Mouse (Mus musculus) frontal cortex, postnatal 10 days (tissue): ENCODE data around the gene Mapk8.
"Not testable (repeated sequence)": the region's sequence is repeated elsewhere in the genome, so short reads cannot be mapped to it uniquely, and the experiment has no call there.

Source experiments
- DNase-seq, 2 experiments: peaks; one replicate each; pipeline ENCODE4 v3.0.0; 2022; ENCODE audit warnings: low spot score in 2 of 2, mixed read lengths in 1 of 2

Gene Mapk8

DNA sequence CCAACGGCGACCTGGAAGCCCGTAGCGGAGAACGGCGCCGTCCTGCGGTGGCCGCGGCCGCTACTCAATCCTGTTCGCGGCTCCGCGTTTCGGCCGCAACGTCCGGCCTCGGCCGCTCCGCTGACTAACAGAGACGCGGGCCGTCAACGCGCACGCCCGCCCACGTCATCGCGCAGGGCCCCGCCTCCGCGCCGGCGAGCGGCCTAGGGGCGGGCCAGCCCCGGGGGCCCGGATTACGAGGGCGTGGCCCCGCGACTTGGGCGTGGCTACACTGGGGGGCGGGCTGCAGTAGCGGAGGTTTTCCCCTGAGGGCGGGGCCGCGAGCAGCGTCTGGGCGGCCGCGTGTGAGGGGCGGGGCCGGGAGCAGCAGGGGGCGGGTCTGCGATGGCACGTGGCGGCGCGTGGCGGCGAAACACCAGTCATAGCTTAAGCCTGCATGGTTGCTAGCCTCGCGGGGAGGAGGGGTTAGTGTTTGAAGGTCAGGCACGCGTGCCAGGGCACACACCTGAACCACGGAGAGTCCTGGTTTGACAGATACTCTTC, at the start of gene Mapk8:
Mapk8 (minus strand) TSS at position 132 of the 543 bp plus-strand sequence.
- peak; percentile 94 to 97 for DNase-seq

GRCm38 (mm10) chr14:33495226-33495625, 48.3 kb upstream of the Mapk8 start:
- no peak for DNase-seq

GRCm38 (mm10) chr14:33487805-33488550, 41.0 kb upstream of the Mapk8 start:
- peak in 1 of 2 experiments; percentile 32 for DNase-seq

- no peak for DNase-seq
Measured at GRCm38 (mm10) chr14:33481991-33482390, 35.0 kb upstream of the Mapk8 start.

DNA sequence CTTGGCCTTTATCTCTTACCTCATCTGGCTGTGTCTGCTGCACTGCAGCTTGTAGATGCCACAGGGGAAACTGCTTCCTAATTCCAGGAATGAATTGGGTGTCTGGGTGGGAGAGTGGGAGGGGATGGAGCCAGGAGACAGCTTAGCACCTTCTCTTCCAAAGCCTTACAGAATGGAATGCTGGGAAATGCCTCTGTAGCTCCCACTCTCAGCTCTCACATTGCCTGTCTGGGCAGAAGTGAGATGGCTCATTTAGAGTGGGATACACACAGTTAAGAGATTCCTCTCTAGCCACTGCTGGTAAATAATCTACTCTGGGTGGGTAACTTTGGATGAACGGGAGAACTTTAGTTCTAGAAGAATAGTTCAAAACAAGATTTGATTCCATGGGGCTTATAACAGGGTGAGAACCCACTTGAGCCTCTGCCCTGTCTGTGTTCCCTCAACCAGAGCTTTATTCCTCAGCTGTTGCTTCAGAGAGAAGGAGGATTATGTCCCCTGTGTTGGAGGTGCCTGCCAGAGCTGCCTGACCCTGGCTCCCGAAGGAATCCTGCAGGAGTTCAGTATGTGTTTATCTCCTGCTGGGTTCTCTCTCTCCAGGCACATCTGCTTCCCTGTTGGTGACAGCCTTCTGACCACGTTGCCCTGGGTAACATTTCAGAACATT, 29.3 kb upstream of the Mapk8 start:
- no peak for DNase-seq

GRCm38 (mm10) chr14:33474461-33474860, 27.5 kb upstream of the Mapk8 start:
- DNase-seq = no peak

GRCm38 (mm10) chr14:33471331-33471730, 24.4 kb upstream of the Mapk8 start, which contains the start of gene Frmpd2:
Frmpd2 (plus strand) TSS chr14:33471696.
- DNase-seq = no peak

- DNase-seq = no peak
Measured at GRCm38 (mm10) chr14:33467766-33468165, 20.8 kb upstream of the Mapk8 start.

DNA sequence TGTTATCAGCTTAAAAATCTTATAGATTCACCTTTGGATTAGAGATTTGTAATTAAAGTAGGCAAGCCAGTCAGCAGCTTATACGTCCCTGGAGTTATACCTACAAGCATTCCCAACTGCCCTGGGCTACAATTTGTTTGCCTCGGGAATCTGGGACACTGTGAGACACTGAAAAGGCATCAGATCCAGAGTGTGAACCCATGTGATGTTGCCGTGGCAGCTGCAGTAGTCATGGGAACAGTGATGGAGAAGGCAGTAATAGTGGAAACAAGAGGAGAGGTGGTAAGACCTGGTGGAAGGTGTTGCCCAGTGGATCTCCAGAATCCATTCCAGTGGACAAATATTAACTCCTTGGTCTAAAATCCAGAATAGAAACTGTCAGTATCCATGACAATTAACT, 16.7 kb upstream of the Mapk8 start:
- DNase-seq = no peak

- DNase-seq = no peak
Measured at GRCm38 (mm10) chr14:33450331-33450730, 3.4 kb upstream of the Mapk8 start.

- DNase-seq = no peak
Measured at GRCm38 (mm10) chr14:33449296-33449840, 2.4 kb upstream of the Mapk8 start.

- DNase-seq = no peak
Measured at GRCm38 (mm10) chr14:33448276-33448675, 1.3 kb upstream of the Mapk8 start.

GRCm38 (mm10) chr14:33446561-33447023, 366 bp downstream of the Mapk8 start:
- peak in 1 of 2 experiments; percentile 48 for DNase-seq

- no peak for DNase-seq
Measured at GRCm38 (mm10) chr14:33445962-33446361, 996 bp downstream of the Mapk8 start.

DNA sequence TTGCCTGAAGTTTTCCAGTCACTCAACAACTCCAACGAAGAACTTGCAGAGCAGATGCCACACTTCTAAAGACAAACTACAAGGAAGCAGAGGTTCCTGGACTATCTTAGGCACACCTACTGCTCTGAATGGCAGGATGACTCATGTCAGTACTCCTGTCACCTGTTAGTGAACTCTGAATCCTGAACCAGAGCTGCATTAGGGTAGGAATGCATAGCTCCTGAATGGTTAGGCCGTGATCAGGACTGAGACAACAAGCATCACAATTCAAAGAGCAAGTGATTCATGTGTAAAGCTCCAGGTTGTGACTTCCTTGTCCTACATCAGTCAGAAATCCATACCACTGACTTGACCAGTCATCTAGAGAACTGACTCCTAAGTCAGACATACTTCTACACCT, 3.2 kb downstream of the Mapk8 start:
- DNase-seq = no peak

- DNase-seq = not testable (repeated sequence)
Measured at GRCm38 (mm10) chr14:33432485-33432884, 14.5 kb downstream of the Mapk8 start.

- DNase-seq = no peak
Measured at GRCm38 (mm10) chr14:33424124-33424523, 22.8 kb downstream of the Mapk8 start.

GRCm38 (mm10) chr14:33423003-33423402, 24.0 kb downstream of the Mapk8 start:
- no peak for DNase-seq

DNA sequence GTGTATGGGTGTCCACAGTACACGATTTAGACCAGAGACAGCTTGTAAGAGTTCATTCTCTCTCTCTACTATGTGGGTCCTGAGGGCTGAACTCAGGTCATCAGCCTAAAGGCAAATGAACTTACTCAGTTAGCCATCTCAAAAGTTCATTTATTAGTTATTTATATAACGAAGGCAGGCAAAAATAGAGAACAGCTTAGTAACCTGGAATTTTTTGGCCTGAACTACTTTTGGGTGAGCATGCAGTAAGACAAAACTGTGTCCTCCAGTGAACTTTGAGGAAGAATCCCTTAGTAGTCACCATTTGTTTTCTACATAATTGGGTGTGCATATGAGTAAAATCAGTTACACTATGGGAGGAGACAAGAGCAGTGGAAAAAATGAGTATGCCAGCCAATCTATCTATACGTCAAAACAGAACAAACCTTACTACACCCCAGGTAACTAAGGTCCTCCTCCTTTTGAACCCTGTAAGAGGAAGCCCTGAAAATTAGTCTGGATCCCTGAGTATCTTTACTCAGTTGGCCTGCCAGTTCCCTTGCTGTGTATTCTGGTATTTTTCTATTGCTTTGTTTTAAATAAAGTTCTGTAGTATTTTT, 28.5 kb downstream of the Mapk8 start:
- no peak for DNase-seq

GRCm38 (mm10) chr14:33415746-33416145, 31.2 kb downstream of the Mapk8 start:
- no peak for DNase-seq

DNA sequence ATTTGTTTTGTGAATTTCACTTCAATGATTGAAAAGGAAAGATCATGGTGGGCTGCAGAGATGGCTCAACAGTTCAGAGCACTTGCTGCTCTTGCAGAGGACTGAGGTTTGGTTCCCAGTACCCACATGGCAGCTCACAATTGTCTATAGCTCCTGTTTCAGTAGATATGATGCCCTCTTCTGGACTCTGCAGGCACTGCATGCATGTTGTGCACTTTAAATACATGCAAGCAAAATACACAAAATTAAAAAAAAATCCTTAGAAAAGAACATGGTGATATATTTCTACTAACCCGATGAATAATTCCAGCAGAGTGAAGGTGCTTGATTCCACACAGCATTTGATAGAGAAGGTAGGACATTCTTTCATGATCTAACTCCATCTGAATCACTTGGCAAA, 44.6 kb downstream of the Mapk8 start:
- DNase-seq = no peak

- no peak for DNase-seq
Measured at GRCm38 (mm10) chr14:33400019-33400418, 46.9 kb downstream of the Mapk8 start.
